Mouse (Mus musculus): ENCODE results near the gene Ace.

Gene Ace

DNA sequence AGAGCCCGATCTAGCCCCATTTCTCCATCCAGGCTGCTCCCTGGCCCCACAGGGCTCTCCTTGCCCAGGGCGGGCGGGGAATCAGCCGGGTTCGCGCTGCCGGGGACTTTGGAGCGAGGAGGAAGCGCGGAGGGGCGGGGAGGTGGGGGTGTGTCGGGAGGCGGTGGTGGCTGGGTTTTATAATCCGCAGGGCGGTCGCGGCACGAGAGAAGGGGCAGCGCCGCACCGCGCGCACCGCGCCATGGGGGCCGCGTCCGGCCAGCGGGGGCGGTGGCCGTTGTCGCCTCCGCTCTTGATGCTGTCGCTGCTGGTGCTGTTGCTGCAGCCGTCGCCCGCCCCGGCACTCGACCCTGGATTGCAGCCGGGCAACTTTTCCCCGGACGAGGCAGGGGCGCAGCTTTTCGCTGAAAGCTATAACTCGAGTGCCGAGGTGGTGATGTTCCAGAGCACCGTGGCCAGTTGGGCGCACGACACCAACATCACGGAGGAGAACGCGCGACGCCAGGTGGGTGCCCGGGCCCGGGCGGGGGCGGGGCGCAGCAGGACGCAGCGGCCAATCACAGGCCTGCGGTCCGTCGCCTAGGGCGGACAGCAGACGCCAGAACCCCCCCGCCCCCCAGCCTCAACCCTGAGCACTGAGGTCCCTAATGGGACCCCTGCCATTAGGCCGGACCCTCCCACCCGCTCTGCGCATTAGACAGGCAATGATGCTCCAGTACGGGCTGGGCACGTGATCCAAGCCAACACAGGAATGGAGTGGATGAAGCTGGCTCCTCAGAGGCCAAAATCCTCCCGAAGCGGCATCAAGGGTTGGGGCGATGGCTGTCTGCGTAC, at the start of gene Ace:
Gene Ace, plus strand, starts transcription at position 205 of the 834 bp plus-strand sequence.
- DNase-seq (ENCODE audit: low read depth, low spot score) = no peak

DNA sequence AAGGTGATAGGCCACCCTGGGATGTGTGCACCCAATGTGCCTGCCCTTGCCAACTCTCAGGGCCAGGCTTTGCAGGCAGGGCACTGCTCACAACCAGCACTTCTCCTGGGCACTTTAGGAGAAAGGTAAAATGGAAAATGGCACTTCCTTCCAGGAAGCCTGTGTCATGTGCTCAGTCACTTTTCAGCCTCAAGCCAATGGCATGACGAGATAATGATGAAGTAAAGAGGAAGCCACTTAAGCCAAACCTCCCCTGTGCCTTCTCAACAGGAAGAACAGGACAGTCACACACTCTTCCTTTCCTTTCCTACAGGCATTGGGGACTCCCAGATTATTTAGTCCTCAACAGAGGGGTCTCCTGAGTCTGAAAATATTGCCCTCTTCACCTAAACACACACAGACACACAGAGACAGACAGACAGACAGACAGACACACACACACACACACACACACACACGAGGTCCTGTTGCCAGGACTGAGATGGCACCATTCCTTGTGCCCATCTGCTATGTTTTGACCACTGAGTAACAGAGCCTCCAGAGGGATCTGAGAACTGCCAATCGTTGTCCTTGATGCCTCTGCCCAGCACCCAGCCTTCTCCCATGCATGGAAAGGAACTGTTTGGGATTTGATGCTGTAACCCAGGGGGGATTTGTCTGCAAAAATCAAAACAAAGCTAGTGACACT, 47.5 kb upstream of the Ace start:
- no peak for DNase-seq (ENCODE audit: low read depth, low spot score)

DNA sequence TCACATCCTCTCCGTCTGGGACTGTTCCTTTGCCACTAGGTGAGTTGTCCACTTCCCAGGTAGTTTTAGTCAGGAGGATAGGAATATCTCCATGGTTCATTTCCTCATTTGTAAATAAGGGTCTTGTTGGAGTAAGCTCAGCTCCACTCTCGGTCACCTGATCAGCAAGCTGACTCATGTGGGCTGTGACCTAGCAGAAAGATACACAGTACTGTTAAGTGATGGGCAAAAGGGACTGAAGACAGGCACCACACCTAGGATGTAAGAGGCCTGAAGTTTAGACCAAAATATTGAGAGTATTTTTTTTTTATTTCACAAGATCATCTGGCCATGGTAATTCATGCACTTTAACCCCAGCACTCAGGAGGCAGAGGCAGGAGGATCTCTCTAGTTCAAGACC, 46.9 kb upstream of the Ace start:
- DNase-seq (ENCODE audit: low read depth, low spot score) = no peak

DNA sequence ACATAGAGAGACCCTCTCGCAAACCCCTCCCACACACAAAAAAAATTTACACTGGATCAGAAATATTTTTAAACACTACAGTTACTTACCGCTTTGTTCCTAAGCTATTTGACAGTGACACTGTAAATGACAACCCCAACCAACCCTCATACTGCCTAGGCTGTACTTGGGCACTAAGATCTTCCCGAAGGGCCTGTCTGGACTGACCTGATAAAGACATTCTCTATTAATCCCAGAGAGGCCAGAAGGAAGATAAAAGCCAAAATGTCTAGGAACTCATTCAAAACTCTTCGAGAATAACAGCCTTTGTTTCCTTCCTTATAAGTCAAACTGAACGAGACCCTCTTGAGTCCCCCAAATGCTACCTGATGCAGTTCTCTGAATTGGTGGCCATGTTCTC, 46.5 kb upstream of the Ace start:
- no peak for DNase-seq (ENCODE audit: low read depth, low spot score)

DNA sequence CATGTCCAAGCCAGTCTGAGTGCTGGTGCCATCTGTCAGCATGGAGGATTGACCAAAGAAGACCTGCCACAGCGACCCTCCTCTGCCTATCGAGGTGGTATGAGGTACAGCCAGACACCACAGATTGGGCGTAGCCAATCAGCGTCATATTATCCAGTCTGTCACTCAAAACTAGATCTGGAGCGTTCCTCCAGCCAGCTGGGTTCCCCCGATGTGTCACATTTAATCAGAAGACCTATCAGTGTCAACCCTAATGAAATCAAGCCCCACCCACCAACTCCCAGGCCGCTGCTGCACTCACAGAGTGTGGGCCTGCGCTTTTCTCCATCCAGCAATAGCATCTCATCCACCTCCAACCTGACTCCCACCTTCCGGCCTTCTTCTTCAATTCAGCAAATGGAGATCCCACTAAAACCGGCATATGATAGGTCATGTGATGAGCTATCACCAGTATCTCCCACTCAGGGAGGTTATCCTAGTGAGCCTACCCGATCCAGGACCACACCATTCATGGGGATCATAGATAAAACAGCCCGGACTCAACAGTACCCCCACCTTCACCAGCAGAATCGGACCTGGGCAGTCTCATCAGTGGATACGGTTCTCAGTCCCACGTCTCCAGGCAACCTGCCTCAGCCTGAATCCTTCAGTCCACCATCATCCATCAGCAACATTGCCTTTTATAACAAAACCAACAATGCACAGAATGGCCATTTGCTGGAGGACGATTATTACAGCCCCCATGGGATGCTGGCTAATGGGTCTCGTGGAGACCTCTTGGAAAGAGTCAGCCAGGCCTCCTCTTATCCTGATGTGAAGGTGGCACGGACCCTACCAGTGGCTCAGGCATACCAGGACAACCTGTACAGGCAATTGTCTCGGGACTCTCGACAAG, 44.7 kb upstream of the Ace start:
- no peak for DNase-seq (ENCODE audit: low read depth, low spot score)

DNA sequence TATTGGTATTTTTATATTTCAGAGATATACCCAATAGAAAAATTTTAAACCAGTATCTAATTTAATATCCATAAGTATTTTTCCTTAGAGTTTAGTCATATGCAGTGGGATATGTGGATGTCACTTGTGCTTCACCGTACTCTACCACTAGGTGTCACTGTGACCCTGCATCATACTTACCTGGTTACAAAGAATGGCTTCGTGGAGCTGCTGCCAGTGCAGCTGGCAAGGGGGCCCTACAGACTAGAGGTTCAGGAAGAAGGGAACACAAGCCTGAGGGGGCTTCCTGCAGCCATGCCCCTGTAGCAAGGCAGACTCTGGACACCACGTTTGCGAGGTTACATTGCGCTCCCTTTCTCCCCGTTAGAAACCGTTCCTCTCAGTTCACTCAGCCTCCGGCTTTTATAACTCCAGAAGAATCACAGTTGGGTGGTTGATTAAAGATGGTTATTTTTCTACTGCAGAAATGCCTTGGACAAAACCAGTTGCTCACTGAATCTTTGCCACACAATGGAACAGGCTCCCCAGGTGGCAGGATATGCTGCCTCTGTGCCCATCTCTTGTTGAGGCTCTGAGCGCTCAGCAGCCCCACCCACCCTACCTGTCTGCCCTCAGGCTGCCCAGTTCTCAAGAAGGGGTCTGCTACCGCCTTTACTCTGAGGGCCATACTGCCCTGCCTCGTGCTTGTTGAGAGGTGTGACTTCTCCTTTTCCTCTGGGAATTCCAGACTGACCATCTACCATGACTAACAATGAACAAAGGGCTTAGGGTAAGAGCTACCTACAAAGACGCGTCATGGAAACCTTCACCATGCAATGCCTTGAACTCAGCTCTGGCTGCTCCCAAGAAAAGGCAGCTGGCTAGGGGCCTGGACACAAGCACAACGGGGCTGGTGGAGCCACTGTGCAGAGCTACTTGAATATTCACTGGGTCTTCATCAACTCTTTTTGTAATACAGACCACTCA, 40.4 kb upstream of the Ace start:
- DNase-seq (ENCODE audit: low read depth, low spot score) = peak; percentile 85

DNA sequence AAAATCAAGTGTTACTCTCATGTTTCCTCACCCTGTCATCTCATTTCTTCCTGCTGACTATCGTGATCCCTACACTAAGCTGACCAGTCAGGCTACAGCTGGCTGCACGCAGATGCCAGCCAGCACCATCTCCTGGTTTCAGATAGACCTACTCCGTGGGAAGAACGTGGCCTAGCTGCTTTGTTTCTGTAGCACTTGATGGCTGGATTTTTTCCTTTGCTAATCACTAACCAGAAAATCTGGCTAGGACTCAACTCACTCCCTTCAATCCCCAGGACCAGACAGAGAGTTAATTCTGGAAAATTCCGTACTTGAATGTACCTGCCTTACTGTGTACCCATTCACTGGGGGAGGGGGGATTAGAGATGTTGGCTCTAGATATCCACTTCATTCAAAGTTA, 39.6 kb upstream of the Ace start:
- no peak for DNase-seq (ENCODE audit: low read depth, low spot score)

DNA sequence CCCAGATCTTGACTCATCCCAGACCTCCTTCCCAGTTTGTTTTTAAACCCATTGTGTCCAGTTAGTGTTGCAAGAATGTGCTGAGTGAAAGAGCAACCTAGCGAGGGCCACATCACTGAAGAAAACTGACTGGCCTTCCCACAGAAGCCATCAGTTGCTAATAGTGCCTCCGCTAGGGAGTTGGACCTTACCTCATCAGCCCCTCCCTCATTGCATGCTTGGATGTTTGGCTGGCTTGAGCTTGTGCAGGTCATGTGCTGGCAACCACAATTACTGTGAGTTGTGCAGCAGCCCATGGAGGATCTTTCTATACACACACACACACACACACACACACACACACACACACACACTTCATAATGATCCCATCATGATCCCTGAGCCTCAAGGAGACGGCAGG, 36.4 kb upstream of the Ace start:
- DNase-seq (ENCODE audit: low read depth, low spot score) = no peak

DNA sequence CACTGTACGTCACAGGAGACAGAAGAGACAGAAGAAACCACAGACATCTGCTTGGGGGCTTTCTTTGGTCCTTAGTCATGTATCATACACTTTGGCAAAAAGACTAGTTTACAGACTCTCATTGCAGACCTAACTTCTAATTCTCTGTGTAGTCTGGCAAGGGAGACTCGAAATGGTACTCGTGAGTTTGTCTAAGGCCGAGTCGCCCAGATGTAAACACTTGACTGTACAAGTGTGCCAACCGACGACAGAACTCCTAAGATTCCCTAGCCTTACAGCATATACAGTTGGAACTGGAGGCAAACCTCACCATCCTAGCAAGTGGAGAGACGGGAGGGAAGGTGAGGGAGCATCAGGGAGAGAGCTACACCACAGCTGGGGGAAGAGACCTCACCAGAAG, 34.0 kb upstream of the Ace start:
- no peak for DNase-seq (ENCODE audit: low read depth, low spot score)

DNA sequence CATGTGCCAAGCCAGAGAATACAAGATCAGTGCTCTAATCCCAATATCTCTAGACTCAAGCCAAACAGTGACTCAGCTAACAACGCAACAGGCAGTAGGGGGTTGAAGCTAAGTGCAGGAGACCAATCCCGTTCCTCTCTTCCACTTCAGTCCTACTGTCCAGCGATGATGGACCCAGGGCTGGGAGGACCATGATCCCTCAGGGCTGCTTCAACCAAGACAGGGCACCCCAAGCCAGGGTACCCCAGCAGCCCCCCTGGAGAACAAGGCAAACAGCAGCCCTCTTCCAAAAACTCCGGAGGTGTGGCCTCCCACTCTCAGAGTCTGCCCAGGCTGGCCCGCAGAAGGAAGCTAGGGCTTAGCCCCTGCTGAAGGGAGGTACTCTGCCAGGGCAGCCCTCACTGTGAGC, 33.4 kb upstream of the Ace start:
- no peak for DNase-seq (ENCODE audit: low read depth, low spot score)

DNA sequence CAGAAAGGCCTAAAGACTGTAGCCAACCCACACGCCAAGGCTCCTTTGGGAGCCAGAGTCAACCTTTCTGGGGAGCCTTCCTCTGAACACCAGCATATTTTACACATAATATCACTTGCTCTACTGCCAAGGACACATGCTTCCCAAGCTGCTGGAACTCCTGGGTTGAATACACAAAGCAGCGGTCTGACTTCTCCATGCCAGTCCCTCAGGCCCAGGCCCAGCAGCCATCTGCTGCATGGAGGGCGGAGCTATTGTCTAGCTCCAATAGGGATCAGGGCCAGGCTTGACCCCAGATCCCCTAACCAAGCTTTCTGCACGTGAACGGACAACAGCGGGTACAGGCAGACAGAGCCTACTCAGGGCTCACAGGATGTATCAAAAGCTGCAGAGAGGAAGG, 32.9 kb upstream of the Ace start:
- DNase-seq (ENCODE audit: low read depth, low spot score) = no peak

DNA sequence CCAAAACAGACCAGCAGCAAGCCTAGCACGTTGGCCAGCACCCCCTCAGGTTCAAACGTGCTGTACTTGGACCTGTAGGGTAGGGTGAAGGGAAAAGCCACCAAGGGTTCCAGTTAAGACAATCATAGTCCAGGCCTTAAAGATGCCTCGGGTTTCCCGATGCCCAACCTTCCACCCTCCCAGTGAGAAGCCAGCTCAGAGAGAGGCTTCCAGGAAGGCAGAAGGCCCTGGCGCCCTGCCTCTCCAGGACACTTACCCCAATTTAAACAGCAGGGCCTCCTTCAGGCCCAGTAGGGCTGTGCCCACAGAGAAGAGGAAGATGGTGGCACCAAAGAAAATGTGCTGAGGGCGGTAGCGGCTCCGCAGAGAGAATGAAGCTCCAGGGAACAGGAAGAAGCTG, 32.2 kb upstream of the Ace start:
- no peak for DNase-seq (ENCODE audit: low read depth, low spot score)

DNA sequence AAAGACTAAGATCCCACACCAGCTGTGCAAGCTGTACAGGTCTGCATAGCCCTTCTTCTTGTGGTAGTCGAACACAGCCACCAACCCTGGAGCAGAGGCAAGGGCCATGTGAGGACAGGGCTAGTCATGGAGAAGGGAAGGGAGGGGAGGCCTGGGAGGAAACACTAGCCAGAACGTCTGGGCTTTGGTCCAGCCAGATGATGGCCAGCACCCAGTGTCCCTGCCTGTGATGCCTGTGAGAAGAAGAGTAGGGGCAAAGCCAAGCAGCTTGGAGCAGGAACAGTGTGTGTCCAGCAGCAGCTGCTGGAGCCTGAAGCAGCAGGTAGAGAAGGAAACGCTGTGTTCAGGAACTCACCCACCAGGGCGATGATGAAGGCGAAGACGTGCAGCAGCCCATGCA, 31.5 kb upstream of the Ace start:
- DNase-seq (ENCODE audit: low read depth, low spot score) = no peak

DNA sequence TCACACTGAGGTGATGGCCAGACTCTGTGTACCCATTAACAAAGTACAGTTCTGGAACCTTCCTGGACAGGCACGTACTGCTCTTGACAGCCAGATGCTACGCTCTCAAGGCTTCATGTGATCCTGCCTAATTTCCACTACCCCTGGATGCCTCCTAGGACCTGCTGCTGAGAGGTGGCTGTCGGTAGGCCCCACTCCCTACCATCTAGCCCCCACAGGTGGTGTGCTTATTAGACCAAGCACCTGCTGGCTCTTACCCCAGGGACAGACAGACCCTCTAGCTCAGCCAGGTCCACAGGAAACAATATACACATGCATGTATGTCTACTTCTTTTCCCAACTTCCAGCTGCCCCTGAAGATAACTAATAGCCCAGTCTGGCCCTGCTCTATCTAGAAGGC, 30.8 kb upstream of the Ace start:
- no peak for DNase-seq (ENCODE audit: low read depth, low spot score)

DNA sequence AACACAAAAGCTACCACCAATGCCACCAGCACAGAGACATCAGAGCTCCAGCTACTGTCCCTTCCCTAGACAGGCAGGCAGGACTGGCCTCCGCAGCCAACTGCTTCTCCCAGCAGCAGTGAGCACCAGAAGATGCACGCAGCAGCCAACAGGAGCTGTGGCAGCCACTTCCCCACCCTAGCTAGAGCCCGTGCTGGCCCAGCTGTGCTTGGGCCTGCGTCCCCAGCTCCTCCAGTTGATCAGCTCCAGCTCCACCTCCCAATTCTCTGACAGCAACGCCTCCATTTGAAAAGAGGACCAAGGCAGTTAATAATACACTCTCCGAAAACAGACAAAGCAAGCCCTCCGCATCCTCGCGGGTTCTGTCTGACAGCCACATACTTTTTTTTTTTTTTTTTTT, 29.0 kb upstream of the Ace start:
- no peak for DNase-seq (ENCODE audit: low read depth, low spot score)

DNA sequence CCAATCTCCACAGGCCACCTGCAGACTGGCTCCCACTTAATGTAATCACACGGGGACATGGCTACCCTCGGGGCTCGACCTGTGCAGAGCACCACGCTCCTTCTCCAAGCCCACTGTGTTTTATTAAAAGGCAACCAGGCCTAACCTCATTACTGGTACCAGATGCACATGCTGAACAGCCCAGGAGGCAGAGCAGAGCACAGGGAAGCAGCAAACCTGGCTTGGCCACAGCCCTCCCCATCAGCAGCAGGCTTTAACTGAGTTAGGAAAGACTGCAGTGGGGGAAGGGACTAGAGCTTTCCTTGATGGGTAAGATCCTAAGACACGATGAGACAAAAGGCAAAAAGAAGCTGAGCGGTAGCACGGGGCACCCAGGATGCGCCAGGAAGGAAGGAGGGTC, 25.8 kb upstream of the Ace start:
- no peak for DNase-seq (ENCODE audit: low read depth, low spot score)

DNA sequence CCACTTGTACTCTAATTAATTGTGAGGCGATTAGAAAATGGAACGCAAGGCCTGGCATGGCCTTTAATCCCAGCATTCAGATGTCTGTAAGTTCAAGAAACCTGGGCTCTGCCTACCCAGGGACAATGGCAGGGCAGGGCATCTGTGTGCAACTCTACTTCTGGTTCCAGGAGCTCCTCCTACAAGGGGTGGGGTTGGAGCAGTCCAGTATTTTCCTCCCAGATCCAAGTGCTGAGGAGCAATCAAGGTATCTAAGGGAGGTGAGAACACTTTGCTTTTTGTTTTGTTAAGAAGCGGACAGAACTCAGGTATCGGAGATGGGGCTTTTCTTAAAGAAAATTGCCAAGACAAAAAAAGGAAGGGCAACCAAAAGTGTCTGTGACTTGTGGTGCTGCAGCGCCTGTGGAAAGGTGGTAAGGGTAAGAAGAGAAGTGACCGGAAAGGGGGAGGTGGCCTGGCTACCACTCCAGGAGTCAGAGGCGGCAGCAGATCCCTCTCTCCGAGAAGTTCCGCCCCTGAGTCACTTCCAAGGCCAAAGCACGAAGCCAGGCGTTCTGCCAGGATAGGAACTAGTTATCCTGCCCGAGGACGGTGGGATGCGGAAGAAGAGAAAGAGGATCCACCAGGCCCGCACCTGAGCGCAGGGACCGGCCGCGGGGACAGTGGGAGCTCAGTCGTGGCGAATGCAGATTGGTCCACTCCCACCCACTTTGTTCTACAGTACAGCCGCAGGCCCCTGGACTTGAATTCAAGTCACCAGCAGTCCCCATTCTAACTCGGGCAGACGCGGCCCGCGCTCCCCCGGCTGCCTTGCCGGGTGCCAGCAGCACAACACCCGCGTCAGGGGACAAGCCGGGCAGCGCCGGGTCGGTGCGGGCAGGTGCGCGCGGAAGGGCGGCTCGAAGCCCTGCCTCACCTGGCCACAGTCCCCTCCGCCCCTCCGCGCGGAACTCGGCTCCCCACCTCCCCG, 24.3 kb upstream of the Ace start:
- DNase-seq (ENCODE audit: low read depth, low spot score) = no peak

DNA sequence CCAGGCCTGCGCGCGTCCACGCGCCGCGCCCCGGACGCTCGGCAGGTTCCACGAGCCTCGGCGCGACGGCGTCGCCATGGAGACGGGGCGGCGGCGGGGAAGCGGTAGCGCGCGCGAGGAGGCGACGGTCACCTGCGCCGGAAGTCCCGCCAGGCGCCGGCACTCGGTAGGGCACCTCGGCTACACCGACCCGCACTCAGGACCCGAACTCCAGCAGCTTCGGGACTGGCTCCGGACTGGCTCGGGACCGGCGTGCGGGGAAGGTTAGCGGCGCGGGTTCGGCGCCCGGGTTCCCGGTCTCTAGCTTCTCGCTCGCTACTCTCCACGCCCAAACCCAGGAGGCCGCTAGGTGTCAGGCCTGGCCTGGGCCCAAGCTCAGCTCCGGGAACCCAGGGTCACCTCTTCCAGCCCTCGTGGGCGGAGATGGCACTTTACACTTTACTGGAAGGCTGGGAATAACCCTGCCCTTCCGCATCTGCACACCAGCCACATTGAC, 23.6 kb upstream of the Ace start:
- DNase-seq (ENCODE audit: low read depth, low spot score) = peak; percentile 53

DNA sequence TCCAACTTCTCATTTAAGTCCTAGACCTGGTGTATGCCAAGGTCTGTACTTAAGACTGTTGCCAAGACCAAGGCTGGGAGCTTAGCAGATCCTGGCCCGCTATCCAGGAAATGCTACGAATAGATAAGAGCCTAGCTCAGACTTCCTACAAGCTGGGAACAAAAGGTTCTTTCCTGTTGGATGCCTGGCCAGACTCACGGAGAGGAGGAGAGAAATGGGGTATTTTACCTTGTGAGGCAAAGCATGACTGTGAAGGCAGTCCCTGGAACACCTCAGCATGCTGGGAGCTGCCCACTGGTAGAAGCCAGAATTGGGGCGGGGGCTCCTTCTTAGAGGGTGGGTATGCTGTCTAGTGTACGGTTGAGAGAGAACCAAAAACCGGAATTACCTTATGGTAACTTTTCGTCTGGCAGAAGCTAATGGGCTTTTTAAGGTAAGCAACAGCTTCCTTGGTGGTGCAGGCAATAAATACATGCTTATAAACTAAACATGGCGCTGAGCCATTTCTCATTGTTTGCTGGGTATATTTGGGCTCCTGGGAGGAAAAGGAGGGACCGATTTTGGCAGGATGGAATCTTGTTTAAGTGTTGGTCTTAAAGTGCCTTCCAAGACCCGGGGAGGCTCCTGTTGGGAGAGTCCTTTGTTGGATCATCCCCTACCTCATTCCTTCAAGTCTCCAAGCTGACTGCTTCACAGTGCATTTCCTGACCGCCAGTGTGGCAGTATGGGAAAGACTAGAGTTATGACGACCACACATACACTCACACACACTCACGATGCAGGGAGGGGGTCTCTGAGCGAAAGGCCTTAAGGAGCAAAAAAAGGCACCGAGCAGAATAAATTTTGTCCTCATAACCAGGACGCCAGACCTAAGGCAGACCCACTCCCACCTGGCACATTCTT, 22.7 kb upstream of the Ace start:
- DNase-seq (ENCODE audit: low read depth, low spot score) = no peak
